Mouse (Mus musculus) CH12.LX (cell line): ENCODE measurements around the gene Igll1.

Source experiments
- CHD2 ChIP-seq: IDR thresholded peaks from 2 replicates; pipeline ENCODE4 v1.6.1; 2011; ENCODE audit warnings: low read length, improper control_type of control experiment
- CTCF ChIP-seq, 2 experiments: IDR thresholded peaks in 1 of 2; conservative IDR thresholded peaks in 1 of 2; 2 replicates each; pipeline ENCODE4 v1.5.1; 2011 to 2012; ENCODE audit warnings: low read depth in 2 of 2, low read length in 2 of 2, improper control_type of control experiment in 1 of 2, inconsistent platforms in 1 of 2, mild to moderate bottlenecking in 1 of 2, moderate library complexity in 1 of 2
- MAX ChIP-seq: IDR thresholded peaks from 2 replicates; pipeline ENCODE4 v1.6.1; 2011; ENCODE audit warnings: low read length, improper control_type of control experiment
- POLR2A ChIP-seq: IDR thresholded peaks from 2 replicates; pipeline ENCODE4 v1.6.1; 2011; ENCODE audit warnings: low read depth, mild to moderate bottlenecking, improper control_type of control experiment, low read length
- USF2 ChIP-seq: conservative IDR thresholded peaks from 2 replicates; pipeline ENCODE4 v1.6.1; 2011; ENCODE audit warnings: low read depth, low read length, improper control_type of control experiment

GRCm38 (mm10) chr16:16855541-16855940 is 8.2 kb downstream of the Igll1 start:
- no peak for TF ChIP-seq MAX
- TF ChIP-seq POLR2A = no peak
- no peak for TF ChIP-seq CHD2
- no peak for TF ChIP-seq USF2
- no peak for TF ChIP-seq CTCF (conservative IDR thresholded peaks at IDR 0.05 in 1 of 2, IDR thresholded peaks at IDR 0.05 in 1 of 2; ENCODE audit: low read depth in 2 of 2, low read length in 2 of 2)
